Mouse (Mus musculus): ENCODE results near the gene Tmem208.
A peak's percentile ranks its signal among the peaks of the same experiment; 100 is the strongest.

Gene Tmem208

DNA sequence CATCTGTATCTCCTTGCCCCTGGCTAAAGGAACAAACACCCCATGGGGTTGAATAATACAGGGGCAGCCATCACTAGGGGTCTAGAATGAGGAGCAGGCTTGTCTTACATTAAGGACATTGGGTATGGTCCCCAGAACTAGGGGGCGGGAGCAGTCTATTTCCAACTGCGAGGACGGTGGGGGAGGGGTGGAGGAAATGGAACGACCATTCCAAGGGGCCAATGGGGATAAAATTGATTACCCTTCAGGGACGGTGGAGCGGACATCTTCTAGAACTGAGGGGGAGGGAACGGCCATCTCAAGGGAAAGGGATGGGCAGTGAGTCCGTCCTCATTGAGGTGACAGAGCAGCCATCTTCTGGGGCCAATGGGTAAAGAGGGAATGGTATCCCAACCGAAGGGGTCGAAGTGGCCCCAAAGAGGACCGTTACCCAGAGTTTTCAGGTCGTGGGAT is 487 bp upstream of the Tmem208 start:
- DNase-seq (ENCODE audit: low read depth, low spot score), result no peak

DNA sequence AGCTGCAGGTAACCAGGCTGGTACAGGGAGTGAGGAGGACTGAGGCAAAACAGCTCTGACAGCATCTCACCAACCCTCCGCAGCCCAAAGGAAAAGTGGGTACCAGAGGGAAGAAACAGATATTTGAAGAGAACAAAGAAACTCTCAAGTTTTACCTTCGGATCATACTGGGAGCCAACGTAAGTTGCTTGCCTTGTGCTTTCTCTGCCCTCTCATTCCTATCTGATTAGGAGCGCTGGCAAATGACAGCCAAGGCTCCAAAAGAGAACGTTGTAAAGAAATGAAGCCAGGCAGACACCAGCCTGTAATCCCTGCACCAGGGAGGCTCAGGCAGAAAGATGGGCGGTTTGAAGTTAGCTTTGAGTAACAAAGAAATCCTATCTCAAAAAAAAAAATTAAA is 814 bp downstream of the Tmem208 start:
- DNase-seq (ENCODE audit: low read depth, low spot score), result no peak

DNA sequence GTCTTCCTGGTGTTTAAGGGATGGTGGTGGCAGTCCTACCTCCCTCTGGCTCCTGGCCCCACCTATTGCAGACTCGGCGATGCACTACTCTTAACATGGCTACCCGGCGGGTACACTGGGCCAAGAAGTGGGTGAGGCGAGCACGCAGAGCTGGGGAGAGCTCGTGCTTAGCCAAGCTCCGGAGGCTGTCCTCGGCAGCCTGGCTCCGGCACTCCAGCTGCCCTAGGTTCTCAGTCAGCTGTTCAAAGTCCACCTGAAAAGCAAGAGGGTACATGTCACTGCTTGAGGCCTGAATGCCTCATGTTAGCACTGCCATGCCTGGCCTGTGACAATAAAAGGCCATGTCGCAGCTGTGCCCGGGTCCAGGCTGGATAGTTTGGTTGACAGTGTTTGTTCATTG is 4.2 kb downstream of the Tmem208 start:
- DNase-seq (ENCODE audit: low read depth, low spot score), result no peak

DNA sequence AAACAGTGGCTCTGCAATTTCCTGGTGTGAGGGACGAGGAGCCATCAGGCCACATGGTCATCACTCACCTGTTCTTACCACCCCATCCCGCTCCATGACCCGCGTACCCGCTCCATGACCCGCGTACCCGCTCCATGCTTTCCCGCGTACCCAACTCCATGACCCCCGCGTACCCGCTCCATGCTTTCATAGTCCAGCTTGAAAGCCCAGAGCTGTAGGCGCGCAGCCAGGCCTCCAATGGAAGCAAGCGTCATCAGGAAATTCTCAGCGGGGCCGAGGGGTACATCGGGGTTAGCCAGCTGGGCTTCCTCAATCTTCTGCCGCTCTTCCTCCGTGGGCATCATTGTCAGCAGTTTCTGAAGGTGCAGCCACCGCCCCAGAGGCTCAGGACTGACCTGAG is 5.3 kb downstream of the Tmem208 start:
- no peak for DNase-seq (ENCODE audit: low read depth, low spot score)

DNA sequence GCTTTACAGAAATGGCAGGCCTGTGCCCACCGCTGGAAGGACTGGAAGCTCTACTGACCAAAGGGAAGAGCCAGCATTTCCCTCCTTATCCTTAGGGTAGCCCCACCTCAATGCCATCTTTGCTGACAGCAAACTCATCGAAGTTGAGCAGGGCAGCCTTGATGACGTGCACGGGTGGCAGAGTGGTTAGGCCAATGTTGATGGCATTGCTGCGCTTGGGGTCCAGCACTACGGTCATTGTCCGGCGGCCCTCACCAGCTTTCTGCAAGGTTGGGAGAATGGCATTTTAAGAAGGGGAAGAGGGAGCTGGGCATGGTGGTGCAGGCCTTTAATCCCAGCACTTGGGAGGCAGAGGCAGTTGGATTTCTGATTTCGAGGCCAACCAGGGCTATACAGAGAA is 5.8 kb downstream of the Tmem208 start:
- no peak for DNase-seq (ENCODE audit: low read depth, low spot score)

DNA sequence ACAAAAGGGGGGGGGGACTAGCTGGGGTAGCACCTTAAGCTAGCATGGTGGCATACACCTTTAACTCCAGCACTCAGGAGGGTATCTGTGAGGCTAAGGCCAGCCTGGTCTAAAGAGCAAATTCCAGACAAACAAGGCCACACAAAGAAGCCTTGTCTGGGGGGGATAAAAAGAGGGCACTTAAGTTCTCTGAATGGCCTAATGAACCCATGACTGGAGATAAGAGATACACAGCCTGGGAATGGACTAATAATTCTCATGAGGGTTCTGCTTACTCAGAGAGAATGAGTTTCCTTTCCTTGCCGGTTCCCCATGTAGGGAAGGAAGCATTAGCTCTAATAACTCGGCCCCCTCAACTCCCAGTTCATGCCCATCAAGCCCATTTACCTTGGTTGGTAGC is 6.4 kb downstream of the Tmem208 start:
- DNase-seq (ENCODE audit: low read depth, low spot score), result no peak

DNA sequence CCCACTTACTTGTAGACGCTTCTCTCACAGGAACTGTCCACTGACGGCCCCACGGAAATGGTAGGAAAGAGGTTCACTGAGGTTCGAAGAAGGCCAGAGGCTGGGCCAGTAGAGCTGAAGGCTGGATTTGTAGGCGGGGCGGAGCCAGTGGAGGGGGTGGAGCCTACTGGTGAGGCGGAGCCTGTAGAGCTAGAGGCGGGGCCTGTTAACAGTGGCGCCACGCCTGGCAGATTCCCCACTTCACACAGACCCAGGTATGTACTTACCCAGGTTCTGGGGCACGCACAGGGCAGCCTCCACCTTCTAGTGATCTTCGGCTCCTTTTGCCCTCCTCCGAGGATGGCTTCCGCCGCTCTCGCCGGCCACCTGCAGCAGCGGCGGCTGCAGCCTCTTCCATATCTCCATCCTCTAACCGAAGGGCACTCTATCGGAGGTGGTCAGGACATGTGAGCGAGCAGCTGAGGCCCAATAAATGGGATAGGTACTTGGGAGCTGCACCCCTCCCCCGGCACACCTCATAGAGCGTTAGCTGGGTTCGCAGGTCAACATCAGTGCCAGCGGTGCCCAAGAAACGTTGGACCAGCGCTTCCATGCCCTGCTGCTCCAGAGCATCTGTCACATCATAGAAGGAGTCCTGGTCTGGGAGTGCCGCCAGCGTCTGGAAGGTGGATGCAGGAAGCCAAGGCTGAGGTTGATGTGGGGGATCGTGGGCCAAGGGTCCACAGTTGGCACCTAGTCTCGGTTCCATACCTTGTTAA is 10.4 kb downstream of the Tmem208 start:
- DNase-seq (ENCODE audit: low read depth, low spot score), result peak; percentile 84

DNA sequence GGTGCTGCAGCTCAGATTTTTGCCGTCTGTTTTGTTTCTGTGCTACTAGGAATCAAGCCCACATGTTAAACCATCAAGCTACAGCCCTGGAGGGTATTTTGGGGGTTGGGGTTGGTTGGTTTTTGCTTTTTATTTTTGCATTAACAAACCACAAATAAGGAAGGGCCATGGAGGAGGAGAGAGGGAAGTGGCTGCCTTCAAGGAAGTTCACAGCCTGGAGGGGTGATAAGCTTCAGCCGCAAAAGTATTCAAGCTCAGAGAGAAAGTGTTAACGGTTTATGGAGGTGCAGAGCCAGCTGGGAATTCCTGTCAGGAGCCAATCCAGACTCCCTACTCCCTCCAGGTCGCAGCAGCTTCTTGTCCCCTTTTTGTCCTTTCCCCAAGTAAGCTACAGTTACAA is 12.8 kb downstream of the Tmem208 start:
- DNase-seq (ENCODE audit: low read depth, low spot score), result no peak

DNA sequence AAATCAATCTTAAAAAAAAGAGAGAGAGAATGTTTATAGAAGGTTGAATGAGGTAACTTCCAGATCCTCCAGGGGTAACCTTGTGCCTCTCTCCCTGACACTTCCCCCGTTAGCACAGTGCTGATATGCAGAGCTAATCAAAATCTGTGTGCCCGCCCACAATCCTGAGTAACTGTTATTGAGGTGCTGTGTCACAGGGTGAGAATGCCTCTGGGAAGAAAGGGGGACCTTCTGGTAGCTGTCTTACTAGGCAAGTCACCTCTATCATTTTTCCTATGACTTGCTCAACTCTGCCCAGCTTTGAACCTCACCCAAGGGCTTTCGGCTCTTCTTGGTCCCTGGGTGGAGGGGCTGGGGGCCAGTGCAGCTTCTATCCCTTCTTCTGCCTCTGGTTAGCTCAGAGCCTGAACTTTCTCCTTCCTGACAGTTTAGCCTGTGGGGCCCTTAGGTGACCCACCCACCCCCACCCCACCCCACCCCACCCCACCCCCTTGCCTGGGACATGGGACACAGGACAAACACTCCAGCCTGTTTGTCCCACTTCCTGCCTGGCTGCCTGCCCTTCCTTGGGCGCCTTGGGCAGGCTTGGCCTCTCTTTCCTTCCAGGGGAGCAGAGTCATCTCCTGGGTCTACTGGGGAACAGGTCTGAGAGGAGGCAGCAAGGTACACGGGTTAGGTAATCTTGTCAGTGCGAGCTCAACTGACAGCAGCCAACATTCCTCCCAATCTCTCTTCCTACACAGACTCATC is 13.9 kb downstream of the Tmem208 start:
- DNase-seq (ENCODE audit: low read depth, low spot score), result no peak

DNA sequence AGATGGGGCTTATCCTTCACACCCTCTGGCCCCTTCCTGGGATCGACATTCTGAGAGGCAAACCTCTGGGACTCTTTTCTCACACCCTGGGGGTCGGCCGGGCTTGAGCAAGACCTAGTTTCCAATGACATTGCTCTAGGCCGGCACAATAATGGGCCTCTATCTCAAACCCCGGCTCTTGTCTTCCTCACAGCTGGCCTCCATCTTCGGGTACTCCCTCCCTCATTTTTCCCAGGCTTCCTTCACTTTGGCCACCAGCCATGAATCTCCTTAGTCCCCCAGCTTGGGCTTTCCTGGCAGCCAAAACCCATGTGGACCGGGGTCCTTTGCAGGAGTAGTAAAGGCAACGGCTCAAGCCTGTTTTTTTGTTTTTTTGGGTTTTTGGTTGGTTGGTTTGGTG is 15.2 kb downstream of the Tmem208 start:
- DNase-seq (ENCODE audit: low read depth, low spot score), result no peak

DNA sequence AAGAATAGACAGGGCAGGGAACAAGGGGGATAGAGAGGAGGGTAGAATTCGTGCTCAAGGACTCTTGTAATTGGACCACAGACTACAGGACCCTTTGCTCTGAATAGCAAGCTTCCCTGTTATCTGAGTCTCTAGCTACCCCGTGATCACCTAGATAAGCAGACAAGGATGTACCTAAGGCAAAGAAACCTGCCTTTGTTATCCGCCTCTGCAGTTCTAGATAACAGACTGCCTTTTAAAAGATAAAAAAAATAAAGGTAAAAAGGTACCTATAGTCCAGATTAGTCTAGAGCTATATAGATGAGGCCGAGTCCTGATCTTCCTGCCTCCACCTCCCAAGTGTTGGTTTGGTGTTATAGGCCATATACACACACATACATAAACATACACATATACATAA is 16.6 kb downstream of the Tmem208 start:
- no peak for DNase-seq (ENCODE audit: low read depth, low spot score)

DNA sequence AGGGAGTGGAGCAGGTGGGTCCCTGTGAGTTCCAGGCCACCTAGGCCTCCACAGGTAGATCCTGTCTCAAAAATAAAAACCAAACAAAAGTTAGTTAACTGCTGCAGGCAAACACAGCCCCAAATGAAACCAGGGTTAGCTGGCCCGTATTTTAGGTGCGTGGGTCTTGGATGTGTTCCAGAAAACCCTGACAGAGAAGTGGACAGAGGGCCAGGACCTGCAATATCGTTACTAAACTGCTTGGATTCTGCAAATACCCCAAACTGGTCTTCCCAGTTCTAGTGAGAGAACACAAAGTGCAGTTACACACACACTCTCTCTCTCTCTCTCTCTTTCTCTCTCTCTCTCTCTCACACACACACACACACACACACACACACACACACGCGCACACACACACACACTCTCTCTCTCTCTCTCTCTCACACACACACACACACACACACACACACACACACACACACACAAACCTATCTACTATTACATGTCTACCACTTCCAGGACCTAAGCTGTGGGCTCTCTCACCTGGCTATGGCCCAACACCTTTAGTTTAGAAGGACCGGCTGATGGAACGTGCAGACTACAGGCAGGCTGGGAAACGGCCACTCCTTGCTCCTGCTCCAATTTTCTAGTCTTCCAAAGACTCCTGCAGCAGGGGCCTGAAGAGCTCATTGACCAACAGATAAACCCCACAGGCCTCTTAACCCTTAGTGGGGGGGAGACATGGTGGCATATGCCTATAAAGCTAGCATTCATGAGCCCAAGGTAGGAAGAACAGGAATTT is 17.8 kb downstream of the Tmem208 start:
- DNase-seq (ENCODE audit: low read depth, low spot score), result no peak

DNA sequence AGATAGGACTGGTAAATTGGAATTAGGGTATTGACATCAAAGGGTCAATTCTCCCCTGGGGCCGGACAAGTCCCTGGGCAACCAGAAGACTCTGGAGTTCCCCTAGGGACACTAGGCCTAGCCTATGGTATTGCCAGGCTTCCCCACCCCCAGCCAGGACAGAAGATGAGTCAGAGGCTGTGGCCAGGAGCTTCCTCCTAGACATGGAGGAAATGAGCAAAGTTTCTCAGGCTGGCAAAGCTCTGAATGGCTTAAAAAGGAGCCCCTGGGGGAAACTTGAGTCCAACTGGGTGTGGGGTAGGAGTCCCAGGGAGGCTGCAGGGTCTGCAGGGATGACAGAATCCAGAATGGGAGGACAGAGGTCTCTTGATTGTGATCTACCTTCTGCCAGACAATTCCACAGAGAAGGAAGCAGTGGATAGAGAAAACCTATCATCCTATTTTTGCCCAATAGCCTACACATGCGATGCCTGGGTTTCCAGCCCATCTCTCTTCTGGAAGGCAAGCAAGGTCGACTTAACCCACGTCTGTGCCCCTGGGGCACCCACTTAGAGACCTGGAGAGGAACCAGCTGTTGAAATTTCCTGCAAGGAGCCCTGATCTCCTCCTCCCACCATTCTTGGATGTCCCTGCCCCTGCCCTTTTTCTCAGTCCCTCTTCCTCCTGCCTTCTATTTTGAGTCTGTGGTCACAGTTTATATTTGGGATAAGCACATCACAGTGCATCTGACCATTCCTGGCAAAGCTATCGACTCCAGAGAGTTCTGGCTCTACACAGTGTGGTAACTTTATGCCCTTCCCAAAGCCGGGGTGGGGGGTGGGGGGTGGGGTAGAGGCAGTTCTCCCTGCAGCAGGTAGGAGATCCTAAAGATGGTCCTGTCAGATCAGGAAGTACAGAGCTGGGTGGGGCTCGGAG is 19.2 kb downstream of the Tmem208 start:
- DNase-seq (ENCODE audit: low read depth, low spot score), result no peak

DNA sequence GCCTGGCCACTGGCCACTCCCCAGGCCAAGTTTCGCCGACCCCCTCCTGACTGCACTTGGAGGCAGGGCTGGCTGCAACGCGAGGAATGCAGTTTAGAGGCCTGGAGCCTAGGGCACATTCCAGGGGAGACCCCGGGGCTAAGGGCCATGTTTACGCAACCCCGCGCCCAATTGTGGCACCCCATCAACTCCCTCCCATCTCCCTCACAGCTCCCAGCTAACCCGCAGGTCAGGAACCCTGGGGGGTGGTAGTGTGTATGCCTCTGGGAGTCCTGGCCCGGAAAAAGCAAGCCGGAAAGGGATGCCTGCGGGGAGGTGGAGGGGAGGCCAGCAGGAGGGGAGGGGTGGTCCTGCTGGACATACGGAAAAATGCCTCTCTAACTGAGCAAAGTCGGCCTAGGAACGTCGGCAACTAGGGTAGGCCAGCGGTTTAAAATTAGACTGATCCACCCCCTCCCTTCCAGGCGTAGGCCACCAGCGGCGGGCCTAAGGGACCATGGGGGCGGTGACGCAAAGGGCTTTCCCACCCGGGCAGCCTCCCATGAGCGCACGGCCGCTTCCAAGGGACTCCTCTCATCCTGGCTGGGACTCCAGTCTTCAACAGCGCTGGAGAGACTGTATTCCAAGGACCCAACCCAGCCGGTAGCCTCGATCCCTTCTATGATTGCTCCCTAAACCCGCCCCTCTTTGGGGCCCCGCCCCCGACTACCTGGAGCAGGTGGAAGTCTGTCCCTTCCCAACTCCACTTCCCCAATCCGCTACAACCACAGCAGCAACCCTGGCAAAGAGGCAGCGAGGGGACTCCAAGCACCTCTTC is 20.7 kb downstream of the Tmem208 start:
- peak; percentile 82 for DNase-seq (ENCODE audit: low read depth, low spot score)

DNA sequence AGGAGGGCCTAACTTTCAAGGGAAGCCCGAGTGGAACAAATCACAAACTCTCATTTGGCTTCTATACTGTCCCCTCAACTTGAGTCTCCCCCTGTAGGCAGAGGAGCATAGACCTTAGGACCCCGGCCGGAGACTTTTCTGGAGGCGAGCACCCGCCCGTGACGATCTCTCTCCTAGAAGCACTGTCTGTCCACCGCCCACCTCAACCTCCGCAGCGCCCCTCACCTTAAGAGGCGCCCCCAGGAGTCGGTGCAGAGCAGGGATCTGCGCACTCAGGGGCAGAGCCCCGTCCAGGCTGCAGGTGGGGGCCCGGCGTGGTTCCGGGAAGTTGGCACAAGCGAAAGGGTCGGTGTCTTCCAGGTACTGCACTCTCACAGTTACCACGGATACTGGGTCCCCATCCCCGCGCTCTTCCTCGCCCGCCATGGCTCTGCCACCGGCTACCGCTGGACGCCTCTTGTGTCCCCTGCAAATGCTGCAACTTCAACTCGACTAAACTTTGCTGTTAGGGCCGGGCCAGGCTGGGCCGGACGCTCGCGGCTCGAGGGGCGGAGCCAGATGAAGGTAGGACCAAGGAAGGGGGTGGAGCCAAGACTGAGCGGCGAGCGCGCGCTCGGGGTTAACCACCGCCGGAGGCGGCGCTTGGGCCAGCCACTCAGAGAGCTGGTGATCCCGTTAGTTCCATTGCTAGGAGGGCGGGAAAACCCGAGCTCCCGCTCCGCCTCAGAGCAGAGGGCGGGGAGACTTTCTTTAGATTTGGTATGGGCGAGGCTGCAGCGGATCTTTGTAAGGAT is 21.5 kb downstream of the Tmem208 start, which contains the start of gene Fhod1:
Gene Fhod1, minus strand, starts transcription at position 526 of the 794 bp plus-strand sequence.
- DNase-seq (ENCODE audit: low read depth, low spot score), result peak; percentile 97

DNA sequence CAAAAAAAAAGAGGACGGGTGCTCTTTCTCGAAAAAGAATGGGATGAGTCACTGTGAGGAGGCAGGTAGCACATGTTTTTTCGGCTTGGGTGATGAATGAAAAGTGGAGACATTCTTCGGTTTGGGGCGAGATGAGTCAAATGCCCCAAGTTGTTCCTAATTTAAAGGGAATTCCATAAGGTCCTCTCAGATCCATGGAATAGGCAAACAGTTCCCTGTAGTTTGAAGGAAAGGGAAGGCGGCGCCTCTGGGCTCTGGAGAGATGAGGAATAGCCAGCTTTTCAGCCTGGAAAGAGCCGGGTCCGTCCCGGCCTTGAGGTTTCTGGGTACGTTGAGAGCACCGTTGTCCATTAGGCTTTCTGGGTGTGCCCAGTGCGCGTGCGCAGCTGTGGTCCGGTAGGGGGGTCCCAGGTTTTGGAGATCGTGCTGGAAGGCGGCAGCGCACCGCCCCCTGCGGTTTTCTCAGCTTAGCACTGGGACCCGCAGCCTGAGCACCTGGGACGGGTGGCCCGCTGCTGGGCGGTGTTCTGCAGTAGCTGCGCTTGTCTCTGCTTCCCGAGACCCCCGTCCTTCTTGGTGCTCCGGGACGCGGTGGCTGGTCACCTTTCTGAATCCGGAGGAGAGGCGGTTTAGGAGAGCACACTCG is 22.4 kb downstream of the Tmem208 start, which contains the start of gene Slc9a5:
Gene Slc9a5, plus strand, starts transcription at position 394 of the 646 bp plus-strand sequence.
- DNase-seq (ENCODE audit: low read depth, low spot score), result peak; percentile 64

DNA sequence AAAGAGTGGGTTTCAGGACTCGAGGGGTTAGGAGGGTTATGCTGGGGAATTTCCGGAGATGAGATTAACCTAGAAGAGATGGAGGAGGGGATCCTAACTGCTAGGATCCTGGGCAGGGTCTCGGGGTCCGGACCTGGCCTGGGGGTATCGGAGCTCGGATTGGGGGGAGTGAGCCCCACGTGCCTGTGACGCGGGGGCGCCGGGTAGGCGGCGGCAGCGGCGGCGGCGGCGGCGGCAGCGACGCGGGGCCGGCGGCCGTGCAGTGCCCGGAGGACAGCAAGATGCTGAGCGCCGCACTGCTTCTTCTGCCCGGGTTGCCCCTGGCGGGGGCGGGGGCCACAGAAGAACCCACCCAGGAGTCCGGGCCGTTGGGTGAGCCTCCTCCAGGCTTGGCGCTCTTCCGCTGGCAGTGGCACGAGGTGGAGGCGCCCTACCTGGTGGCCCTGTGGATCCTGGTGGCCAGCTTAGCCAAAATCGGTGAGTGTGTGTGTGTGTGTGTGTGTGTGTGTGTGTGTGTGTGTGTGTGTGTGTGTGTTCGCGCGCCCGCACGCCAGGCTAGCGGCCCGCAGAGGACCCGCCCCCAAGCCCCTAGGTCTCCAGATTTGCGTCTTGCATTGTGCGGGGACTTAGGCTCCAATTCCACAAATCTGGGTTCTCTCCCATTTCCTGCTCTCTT is 23.1 kb downstream of the Tmem208 start:
- peak; percentile 36 for DNase-seq (ENCODE audit: low read depth, low spot score)

DNA sequence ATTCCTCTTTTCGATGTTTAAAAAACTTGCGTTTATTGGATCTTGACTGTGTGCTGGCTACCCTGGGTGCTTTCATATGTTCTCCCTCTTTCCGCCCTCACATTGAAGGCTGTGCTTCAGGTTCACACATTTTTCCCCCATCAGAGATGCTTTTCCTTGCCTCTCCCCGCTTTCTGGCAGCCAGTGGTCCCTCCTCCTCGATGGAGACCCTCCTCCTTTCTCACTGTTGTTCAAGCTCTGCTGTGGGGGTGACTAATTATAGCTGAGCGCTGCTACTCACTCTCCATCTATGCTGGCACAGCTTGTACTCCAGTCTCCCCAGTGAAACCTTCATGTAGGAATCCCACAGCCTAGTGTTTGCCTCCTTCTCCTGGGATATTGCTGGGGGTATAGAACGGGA is 24.0 kb downstream of the Tmem208 start:
- DNase-seq (ENCODE audit: low read depth, low spot score), result no peak
